Mouse (Mus musculus) kidney, postnatal 36 days (tissue): ENCODE data around the gene Olfr288.

Experiments
- DNase-seq, 2 experiments: peaks; one replicate each; pipeline ENCODE4 v3.0.0; 2021 to 2022; ENCODE audit warnings: mixed read lengths in 2 of 2

Gene Olfr288

GRCm38 (mm10) chr15:98195442-98195841 lies at the start of gene Olfr288:
Gene Olfr288 (minus strand): TSS chr15:98195542.
- no peak for DNase-seq

- no peak for DNase-seq
Measured at GRCm38 (mm10) chr15:98235442-98235841, 40.1 kb upstream of the Olfr288 start.

- DNase-seq: no peak
Measured at GRCm38 (mm10) chr15:98234350-98234749, 39.0 kb upstream of the Olfr288 start, which contains the start of gene Olfr286. Gene Olfr286 (minus strand): TSS chr15:98234450.

GRCm38 (mm10) chr15:98226096-98226495 lies 30.8 kb upstream of the Olfr288 start:
- DNase-seq: no peak

- peak in 1 of 2 experiments; percentile 4 for DNase-seq
Measured at GRCm38 (mm10) chr15:98225610-98226009, 30.3 kb upstream of the Olfr288 start.

GRCm38 (mm10) chr15:98222377-98222776 lies 27.0 kb upstream of the Olfr288 start:
- no peak for DNase-seq

GRCm38 (mm10) chr15:98220877-98221276 lies 25.5 kb upstream of the Olfr288 start, which contains the start of the genes Gm44579 and Olfr287:
Gene Gm44579 (minus strand): TSS chr15:98220977.
Gene Olfr287 (minus strand): TSS chr15:98221056.
- DNase-seq: no peak

- no peak for DNase-seq
Measured at GRCm38 (mm10) chr15:98214130-98214529, 18.8 kb upstream of the Olfr288 start.

- DNase-seq: peak; percentile 12 to 37
Measured at GRCm38 (mm10) chr15:98213336-98213870, 18.1 kb upstream of the Olfr288 start.

GRCm38 (mm10) chr15:98209676-98210075 lies 14.3 kb upstream of the Olfr288 start:
- peak; percentile 52 to 73 for DNase-seq

GRCm38 (mm10) chr15:98184456-98184855 lies 10.9 kb downstream of the Olfr288 start:
- no peak for DNase-seq

- DNase-seq: peak; percentile 23 to 37
Measured at GRCm38 (mm10) chr15:98181856-98182570, 13.3 kb downstream of the Olfr288 start.

GRCm38 (mm10) chr15:98181132-98181711 lies 14.1 kb downstream of the Olfr288 start:
- DNase-seq: peak; percentile 93 to 95

- no peak for DNase-seq
Measured at GRCm38 (mm10) chr15:98180567-98181131, 14.7 kb downstream of the Olfr288 start.

GRCm38 (mm10) chr15:98177320-98177719 lies 18.0 kb downstream of the Olfr288 start:
- DNase-seq: no peak

GRCm38 (mm10) chr15:98173821-98174220 lies 21.5 kb downstream of the Olfr288 start:
- peak; percentile 19 to 29 for DNase-seq

GRCm38 (mm10) chr15:98172113-98172512 lies 23.2 kb downstream of the Olfr288 start:
- no peak for DNase-seq

- DNase-seq: no peak
Measured at GRCm38 (mm10) chr15:98170917-98171316, 24.4 kb downstream of the Olfr288 start.

GRCm38 (mm10) chr15:98170365-98170764 lies 25.0 kb downstream of the Olfr288 start:
- no peak for DNase-seq

- no peak for DNase-seq
Measured at GRCm38 (mm10) chr15:98168622-98169004, 26.7 kb downstream of the Olfr288 start.

- peak; percentile 65 to 68 for DNase-seq
Measured at GRCm38 (mm10) chr15:98167645-98168621, 27.4 kb downstream of the Olfr288 start.

- no peak for DNase-seq
Measured at GRCm38 (mm10) chr15:98166963-98167644, 28.2 kb downstream of the Olfr288 start, which contains the start of gene Ccdc184. Gene Ccdc184 (plus strand): TSS chr15:98167158.
